Mouse (Mus musculus): ENCODE measurements around the gene Eml1.

GRCm38 (mm10) chr12:108444166-108445115 is 73.7 kb downstream of the Eml1 start:
- TF ChIP-seq CTCF (IDR thresholded peaks at IDR 0.05; ENCODE audit: borderline replicate concordance, insufficient read depth, low read length), result no peak
- TF ChIP-seq POLR2A (IDR thresholded peaks at IDR 0.05; ENCODE audit: low read depth, low read length), result no peak

Measured in embryonic fibroblast, embryonic 13.5 days (primary cell).